12 mouse cellular contexts compared by ENCODE assay signal in genomic region chr13:54577652-54578507, GRCm38 (mm10). TPM values are rescaled to one million over a fixed set of nuclear protein-coding genes. Genes with fewer than 3 reads are reported as not detected.
DNase-seq lines count a peak whose midpoint lies in the region; ATAC-seq lines count a peak whose summit lies in the region.
"Had no signal": no experiment of that assay in that cellular context is flagged by ENCODE, and none has a peak within 500 bp of the region (broad histone marks: within the 10 kb centered on the region; RNA-seq: fewer than 3 reads in every experiment).

No protein-coding gene starts in this region.

- no peaks in the 10 kb centered on the region for H3K9me3 ChIP-seq in neural tube, embryonic 13.5 days
- H3K9me3 ChIP-seq: kidney, embryonic 15.5 days; lung, embryonic 15.5 days; neural tube, embryonic 12.5 days had no signal

- H3K4me3 ChIP-seq in neural tube, embryonic 13.5 days = no peak overlapping the region
- H3K4me3 ChIP-seq: kidney, embryonic 15.5 days; lung, embryonic 15.5 days; neural tube, embryonic 12.5 days had no signal

- intact Hi-C loops in heart, postnatal 14 days (cut with DNase I) = no loop called here

- 84% methylated on average over 21 of the region's 21 CpGs for WGBS in neural tube, embryonic 13.5 days

- H3K27ac ChIP-seq in neural tube, embryonic 13.5 days (replicated peaks) = no peak overlapping the region
- H3K27ac ChIP-seq: kidney, embryonic 15.5 days; lung, embryonic 15.5 days; neural tube, embryonic 12.5 days had no signal

- no peak overlapping the region for H3K4me2 ChIP-seq in neural tube, embryonic 13.5 days
- H3K4me2 ChIP-seq: kidney, embryonic 15.5 days; lung, embryonic 15.5 days; neural tube, embryonic 12.5 days had no signal

- H3K9ac ChIP-seq in neural tube, embryonic 13.5 days = peak overlapping the region; percentile 38; the same call in 1 of the 2 replicates
- H3K9ac ChIP-seq: kidney, embryonic 15.5 days; lung, embryonic 15.5 days; neural tube, embryonic 12.5 days had no signal

- H3K27me3 ChIP-seq in neural tube, embryonic 13.5 days = peaks cover 3% of the 10 kb centered on the region; the same call in 1 of the 2 replicates
- H3K27me3 ChIP-seq: lung, embryonic 15.5 days; neural tube, embryonic 12.5 days had no signal

- ATAC-seq in neural tube, embryonic 13.5 days (ENCODE audit: low read depth) = no peak
- peak; percentile 84 for ATAC-seq in megakaryocyte, adult 5-6 weeks (ENCODE audit: poor library complexity, severe bottlenecking)
- no peak for ATAC-seq in CD4-positive, CD25-positive, alpha-beta regulatory T cell, adult 4 months

- peak; percentile 97 for DNase-seq in heart, adult 11 months
- DNase-seq in heart, postnatal 14 days = no peak
- no peak for DNase-seq in neural tube, embryonic 10.5 days (ENCODE audit: extremely low spot score, low spot score)
- no peak for DNase-seq in testis, postnatal 10 days (ENCODE audit: low spot score)
- no peak for DNase-seq in right cerebral cortex, postnatal 25 days
- DNase-seq: thymus, postnatal 4 days had no signal

- H3K36me3 ChIP-seq in neural tube, embryonic 13.5 days = peaks cover 62% of the 10 kb centered on the region

- H3K4me1 ChIP-seq in neural tube, embryonic 13.5 days (replicated peaks) = peaks cover 44% of the 10 kb centered on the region

RNA-seq across cellular contexts. Expression of gene Arl10, which starts 3.1 kb away (rescaled TPM):
- 1 to 10 TPM; 8.1 to 8.4 TPM for total RNA-seq in heart, postnatal 14 days (2021)
- polyA plus RNA-seq in neural tube, embryonic 13.5 days (2015; fragmentation: Nextera tagmentation; extraction: Ambion mirVana) = 65.8 and 67.0 TPM in 2 replicates
- total RNA-seq in megakaryocyte, adult 5-6 weeks (2015) = 20.4 and 22.4 TPM in 2 replicates
- 22.9 and 23.3 TPM in 2 replicates for total RNA-seq in megakaryocyte, adult 5-6 weeks (2017)
- polyA plus RNA-seq in CD4-positive, CD25-positive, alpha-beta regulatory T cell, adult 4 months (2017; shearing (Covaris generic)) = 1 to 10 TPM; 3.8 to 5.0 TPM

RNA-seq across cellular contexts. Expression of gene Nop16, which starts 12.0 kb away (rescaled TPM):
- 10 to 100 TPM; 14.7 to 15.1 TPM for total RNA-seq in heart, postnatal 14 days (2021)
- polyA plus RNA-seq in neural tube, embryonic 13.5 days (2015; fragmentation: Nextera tagmentation; extraction: Ambion mirVana) = 56.0 and 67.5 TPM in 2 replicates
- 15.6 and 18.9 TPM in 2 replicates for total RNA-seq in megakaryocyte, adult 5-6 weeks (2015)
- total RNA-seq in megakaryocyte, adult 5-6 weeks (2017) = 27.8 and 28.0 TPM in 2 replicates
- 10 to 100 TPM; 59.5 to 64.6 TPM for polyA plus RNA-seq in CD4-positive, CD25-positive, alpha-beta regulatory T cell, adult 4 months (2017; shearing (Covaris generic))

RNA-seq across cellular contexts. Expression of gene Higd2a, which starts 12.1 kb away (rescaled TPM):
- total RNA-seq in heart, postnatal 14 days (2021) = 100 to 1,000 TPM; 216 to 231 TPM
- polyA plus RNA-seq in neural tube, embryonic 13.5 days (2015; fragmentation: Nextera tagmentation; extraction: Ambion mirVana) = 216 and 245 TPM in 2 replicates
- 144 and 147 TPM in 2 replicates for total RNA-seq in megakaryocyte, adult 5-6 weeks (2015)
- 66.2 and 100 TPM in 2 replicates for total RNA-seq in megakaryocyte, adult 5-6 weeks (2017)
- 100 to 1,000 TPM in 1 of 2 experiments, 10 to 100 TPM in 1; 98.7 to 110 TPM for polyA plus RNA-seq in CD4-positive, CD25-positive, alpha-beta regulatory T cell, adult 4 months (2017; shearing (Covaris generic))

RNA-seq across cellular contexts. Expression of gene 4833439L19Rik, which starts 12.6 kb away (rescaled TPM):
- total RNA-seq in heart, postnatal 14 days (2021) = 100 to 1,000 TPM in 1 of 2 experiments, 10 to 100 TPM in 1; 98.6 to 102 TPM
- 246 and 252 TPM in 2 replicates for polyA plus RNA-seq in neural tube, embryonic 13.5 days (2015; fragmentation: Nextera tagmentation; extraction: Ambion mirVana)
- 70.1 and 71.1 TPM in 2 replicates for total RNA-seq in megakaryocyte, adult 5-6 weeks (2015)
- total RNA-seq in megakaryocyte, adult 5-6 weeks (2017) = 43.9 and 48.8 TPM in 2 replicates
- 100 to 1,000 TPM in 1 of 2 experiments, 10 to 100 TPM in 1; 67.3 to 104 TPM for polyA plus RNA-seq in CD4-positive, CD25-positive, alpha-beta regulatory T cell, adult 4 months (2017; shearing (Covaris generic))

RNA-seq across cellular contexts. Expression of gene Cltb, which starts 33.3 kb away (rescaled TPM):
- total RNA-seq in heart, postnatal 14 days (2021) = 10 to 100 TPM; 91.8 to 93.1 TPM
- 137 and 142 TPM in 2 replicates for polyA plus RNA-seq in neural tube, embryonic 13.5 days (2015; fragmentation: Nextera tagmentation; extraction: Ambion mirVana)
- 5.9 and 6.6 TPM in 2 replicates for total RNA-seq in megakaryocyte, adult 5-6 weeks (2015)
- 19.3 and 20.7 TPM in 2 replicates for total RNA-seq in megakaryocyte, adult 5-6 weeks (2017)
- polyA plus RNA-seq in CD4-positive, CD25-positive, alpha-beta regulatory T cell, adult 4 months (2017; shearing (Covaris generic)) = 10 to 100 TPM; 15.6 to 16.2 TPM
